Mouse (Mus musculus) layer of hippocampus, adult 8-10 months (tissue): ENCODE results near the gene Tmem87b. TPM values are rescaled to one million over a fixed set of nuclear protein-coding genes. Genes with fewer than 3 reads are reported as not detected.

Experiments
- DNase-seq, 2 experiments: peaks; one replicate each; pipeline ENCODE4 v3.0.0; 2022; ENCODE audit warnings: low spot score in 2 of 2
- total RNA-seq, 4 experiments: library from RNA; stranded (reverse); gene quantifications; 2 replicates each; pipeline ENCODE4 v1.2.4; 2022

Gene Tmem87b
- 10 to 100 TPM; 35.7 to 40.6 (median 37.7) TPM for total RNA-seq

GRCm38 (mm10) chr2:128817786-128818681 is at the start of gene Tmem87b:
Gene Tmem87b (plus strand): TSS chr2:128818118.
- DNase-seq: peak; percentile 93 to 96

- DNase-seq: no peak
Observed at GRCm38 (mm10) chr2:128768545-128769247, 49.2 kb upstream of the Tmem87b start.

- DNase-seq: no peak
Observed at GRCm38 (mm10) chr2:128770557-128770956, 47.4 kb upstream of the Tmem87b start.

- no peak for DNase-seq
Observed at GRCm38 (mm10) chr2:128771048-128771447, 46.9 kb upstream of the Tmem87b start.

GRCm38 (mm10) chr2:128771750-128772338 is 46.1 kb upstream of the Tmem87b start:
- no peak for DNase-seq

- DNase-seq: no peak
Observed at GRCm38 (mm10) chr2:128782231-128782630, 35.7 kb upstream of the Tmem87b start.

GRCm38 (mm10) chr2:128783660-128784345 is 34.1 kb upstream of the Tmem87b start:
- DNase-seq: no peak

- no peak for DNase-seq
Observed at GRCm38 (mm10) chr2:128784814-128785213, 33.1 kb upstream of the Tmem87b start.

GRCm38 (mm10) chr2:128786341-128786740 is 31.6 kb upstream of the Tmem87b start:
- no peak for DNase-seq

- DNase-seq: no peak
Observed at GRCm38 (mm10) chr2:128786795-128787194, 31.1 kb upstream of the Tmem87b start.

- no peak for DNase-seq
Observed at GRCm38 (mm10) chr2:128787805-128788204, 30.1 kb upstream of the Tmem87b start.

GRCm38 (mm10) chr2:128790875-128791614 is 26.9 kb upstream of the Tmem87b start:
- no peak for DNase-seq

GRCm38 (mm10) chr2:128793958-128794357 is 24.0 kb upstream of the Tmem87b start:
- DNase-seq: no peak

GRCm38 (mm10) chr2:128796463-128796862 is 21.5 kb upstream of the Tmem87b start:
- DNase-seq: no peak

- DNase-seq: no peak
Observed at GRCm38 (mm10) chr2:128803441-128803840, 14.5 kb upstream of the Tmem87b start.

- DNase-seq: no peak
Observed at GRCm38 (mm10) chr2:128805341-128805740, 12.6 kb upstream of the Tmem87b start.

GRCm38 (mm10) chr2:128806561-128806960 is 11.4 kb upstream of the Tmem87b start:
- no peak for DNase-seq

- no peak for DNase-seq
Observed at GRCm38 (mm10) chr2:128812761-128813160, 5.2 kb upstream of the Tmem87b start.

GRCm38 (mm10) chr2:128816311-128816710 is 1.6 kb upstream of the Tmem87b start:
- DNase-seq: no peak

GRCm38 (mm10) chr2:128816916-128817315 is 1.0 kb upstream of the Tmem87b start:
- no peak for DNase-seq

- DNase-seq: peak in 1 of 2 experiments; percentile 72
Observed at GRCm38 (mm10) chr2:128817387-128817785, 532 bp upstream of the Tmem87b start.
